Mouse (Mus musculus) limb, embryonic 14.5 days (tissue): Measurements from ENCODE around the gene Mmp24. TPM values are rescaled to one million over a fixed set of nuclear protein-coding genes. Genes with fewer than 3 reads are reported as not detected.

ENCODE experiments used
- ATAC-seq: fragments of 200-750 bp; cut with Nextera tagmentation; 2 replicates; pipeline ENCODE4 v1.8.0; 2017; ENCODE audit warnings: low read depth, moderate number of reproducible peaks, moderate TSS enrichment; ENCODE audit not compliant: low FRiP score
- DNase-seq: peaks from one replicate; pipeline ENCODE4 v3.0.0-alpha.2; 2015; ENCODE audit warnings: low spot score
- H3K27ac ChIP-seq: fragments of 300-500 bp; sonication (generic); replicated peaks from 2 replicates; pipeline ENCODE4 v1.5.1; 2014; ENCODE audit warnings: low read depth, mild to moderate bottlenecking, low read length, moderate library complexity, mixed read lengths
- H3K27me3 ChIP-seq: fragments of 300-500 bp; sonication (generic); 2 replicates; pipeline ENCODE4 v1.6.1; 2014; ENCODE audit warnings: low read length, mixed read lengths; ENCODE audit not compliant: control insufficient read depth, insufficient read depth
- H3K36me3 ChIP-seq: fragments of 300-500 bp; sonication (generic); 2 replicates; pipeline ENCODE4 v1.6.1; 2014; ENCODE audit warnings: mild to moderate bottlenecking, low read length, moderate library complexity, mixed read lengths; ENCODE audit not compliant: control insufficient read depth, insufficient read depth
- H3K4me1 ChIP-seq: fragments of 300-500 bp; sonication (generic); 2 replicates; pipeline ENCODE4 v1.6.1; 2014; ENCODE audit warnings: antibody characterized with exemption, low read length, mixed read lengths; ENCODE audit not compliant: control insufficient read depth, insufficient read depth
- H3K4me2 ChIP-seq: fragments of 300-500 bp; sonication (generic); replicated peaks from 2 replicates; pipeline ENCODE4 v1.6.1; 2014; ENCODE audit warnings: low read depth, mild to moderate bottlenecking, low read length, moderate library complexity; ENCODE audit not compliant: severe bottlenecking
- H3K4me3 ChIP-seq: fragments of 300-500 bp; sonication (generic); replicated peaks from 2 replicates; pipeline ENCODE4 v1.5.1; 2014; ENCODE audit warnings: low read length
- H3K9ac ChIP-seq: fragments of 300-500 bp; sonication (generic); 2 replicates; pipeline ENCODE4 v1.6.1; 2014; ENCODE audit warnings: mild to moderate bottlenecking, low read depth, low read length, moderate library complexity; ENCODE audit not compliant: severe bottlenecking
- H3K9me3 ChIP-seq: fragments of 300-500 bp; sonication (generic); 2 replicates; pipeline ENCODE4 v1.6.1; 2016; ENCODE audit warnings: low read length; ENCODE audit not compliant: control insufficient read depth
- POLR2A ChIP-seq: fragments of 200-500 bp; IDR thresholded peaks from 2 replicates; pipeline ENCODE4 v1.8.0; 2012; ENCODE audit warnings: inconsistent platforms, mild to moderate bottlenecking, moderate library complexity, borderline replicate concordance; ENCODE audit not compliant: insufficient read depth, insufficient read length; ENCODE audit errors: extremely low read depth
- WGBS: fragments of 180-500 bp; shearing (Covaris S2); extraction: QIAGEN DNeasy Blood & Tissue Kit; methylation state at CpG from one replicate; pipeline ENCODE4 v1.1.7; 2014; 5-methylcytosine and 5-hydroxymethylcytosine counted together
- polyA plus RNA-seq, 2 experiments: library from polyadenylated mRNA; depleted of rRNA in 1 of 2; stranded (reverse) in 1 of 2; unstranded in 1 of 2; fragments of >200 nt; fragmentation: Nextera tagmentation in 1 of 2; extraction: Ambion mirVana in 1 of 2; gene quantifications; 2 replicates each; pipeline versions ENCODE4 v1.2.1 to v1.2.3; 2012 to 2014

Mmp24 gene
- polyA plus RNA-seq, 2 experiments = 0.04 to 0.30 TPM

DNA sequence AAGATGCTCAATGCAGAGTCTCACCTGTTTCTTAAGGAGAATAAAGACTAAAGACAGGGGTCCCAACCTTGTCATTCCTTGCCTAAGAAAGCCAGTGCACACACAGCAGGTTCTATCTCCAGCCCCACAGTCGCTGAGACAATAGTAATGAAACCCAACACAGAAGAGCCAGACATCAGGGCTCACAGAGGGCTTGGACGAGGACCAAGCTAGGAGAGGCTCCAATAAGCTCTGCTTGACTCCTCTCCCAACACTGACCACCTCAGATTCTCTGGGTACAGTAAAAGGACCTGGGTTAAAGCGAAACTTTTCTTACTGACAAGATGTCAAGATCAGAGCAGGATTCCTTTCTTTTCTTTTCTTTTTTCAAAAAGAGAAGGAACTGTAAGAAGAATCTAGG lies 23.5 kb downstream of the Mmp24 start:
- no peak for DNase-seq
- H3K27ac ChIP-seq = no peak overlapping the region
- H3K4me1 ChIP-seq = no peaks in the 10 kb centered on the region
- H3K4me2 ChIP-seq = no peak overlapping the region
- H3K9me3 ChIP-seq = no peaks in the 10 kb centered on the region
- H3K9ac ChIP-seq = no peak overlapping the region
- H3K27me3 ChIP-seq = no peaks in the 10 kb centered on the region
- no peak overlapping the region for H3K4me3 ChIP-seq
- no peak for ATAC-seq
- WGBS = 63% methylated on average over 3 of the region's 3 CpGs
- no peaks in the 10 kb centered on the region for H3K36me3 ChIP-seq
- TF ChIP-seq POLR2A = no peak

DNA sequence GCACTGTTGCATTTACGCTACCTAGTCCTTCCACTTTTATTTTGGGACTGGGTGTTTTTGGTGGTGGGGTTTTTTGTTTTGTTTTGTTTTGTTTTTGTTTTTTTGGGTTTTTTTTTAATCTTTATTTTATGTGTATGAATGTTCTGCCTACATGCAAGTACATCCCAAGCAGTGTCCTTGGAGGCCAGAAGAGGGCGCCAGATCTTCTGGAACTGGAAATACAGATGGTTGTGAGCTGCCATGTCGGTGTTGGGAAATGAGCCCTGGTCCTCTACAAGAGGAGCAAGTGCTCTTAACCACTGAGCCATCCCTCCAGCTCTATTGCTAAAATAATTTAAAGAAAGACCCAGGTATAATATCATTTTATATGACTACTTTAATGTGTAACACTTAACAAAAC lies 27.6 kb downstream of the Mmp24 start:
- Histone ChIP-seq H3K27ac (no peak overlapping the region), H3K4me3 (no peak overlapping the region), H3K36me3 (no peaks in the 10 kb centered on the region), H3K27me3 (no peaks in the 10 kb centered on the region), H3K4me2 (no peak overlapping the region), H3K9me3 (no peaks in the 10 kb centered on the region), H3K4me1 (no peaks in the 10 kb centered on the region), H3K9ac (no peak overlapping the region)
- 58% methylated on average over 3 of the region's 3 CpGs for WGBS
- TF ChIP-seq POLR2A = no peak
- ATAC-seq (no peak), DNase-seq (no peak)

DNA sequence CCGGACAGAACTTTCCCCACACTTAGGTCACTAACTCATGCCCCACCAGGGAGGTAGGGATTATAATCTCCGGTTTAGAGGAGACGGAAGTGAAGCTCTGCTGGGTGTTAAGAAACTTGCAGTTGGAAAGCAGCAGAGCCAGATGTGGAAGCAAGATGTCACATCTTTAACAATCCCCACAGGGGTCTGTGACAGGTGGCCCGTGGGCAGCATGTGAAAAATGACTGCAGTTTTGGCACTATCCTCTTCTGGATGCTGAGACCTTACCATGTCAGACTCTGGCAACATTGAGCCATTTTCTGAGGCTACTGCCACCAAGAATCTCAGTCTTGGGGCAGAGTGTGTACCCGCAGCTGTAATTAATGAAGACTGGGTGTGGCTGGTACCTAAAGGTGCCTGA lies 28.9 kb downstream of the Mmp24 start:
- Histone ChIP-seq H3K4me1 (no peaks in the 10 kb centered on the region), H3K4me3 (no peak overlapping the region), H3K9ac (no peak overlapping the region), H3K36me3 (no peaks in the 10 kb centered on the region), H3K4me2 (no peak overlapping the region), H3K27ac (no peak overlapping the region), H3K9me3 (no peaks in the 10 kb centered on the region), H3K27me3 (no peaks in the 10 kb centered on the region)
- 62% methylated on average over 5 of the region's 5 CpGs for WGBS
- DNase-seq (no peak), ATAC-seq (no peak)
- TF ChIP-seq POLR2A = no peak

DNA sequence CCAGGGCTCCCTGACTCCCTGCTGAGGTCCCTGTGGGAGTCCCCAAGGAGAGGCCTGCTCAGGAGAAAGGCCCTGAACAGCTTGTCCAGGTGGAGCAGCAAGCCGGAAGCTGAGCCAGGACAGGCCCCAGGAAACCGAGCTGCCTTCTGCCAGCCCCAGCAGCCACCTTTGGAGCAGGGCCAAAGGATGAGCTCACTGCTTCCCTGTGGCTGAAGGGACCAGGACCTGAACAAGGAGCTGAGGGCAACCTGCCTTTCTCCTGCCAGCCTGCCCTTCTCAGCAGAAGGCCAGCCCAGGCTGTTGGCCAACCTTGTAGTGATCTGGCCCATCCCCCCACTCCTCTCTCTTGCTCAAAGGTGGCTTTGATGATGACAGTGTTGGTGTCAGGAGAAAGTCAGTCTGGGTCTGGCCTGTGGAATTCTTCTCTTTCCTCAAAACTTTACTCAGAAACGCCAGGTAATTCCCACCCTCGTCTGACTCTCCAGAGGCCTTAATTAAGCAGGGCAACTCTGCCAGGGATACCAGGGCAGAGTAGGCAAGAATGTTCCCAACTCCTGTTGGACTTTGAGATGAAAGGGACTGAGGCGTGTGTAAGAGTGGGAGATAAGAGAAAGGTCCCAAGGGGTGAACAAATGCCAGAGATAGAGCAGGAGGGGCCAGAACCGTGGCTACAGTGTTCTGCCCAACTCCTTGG lies 30.2 kb downstream of the Mmp24 start:
- Histone ChIP-seq H3K27ac (no peak overlapping the region), H3K4me1 (no peaks in the 10 kb centered on the region), H3K9me3 (no peaks in the 10 kb centered on the region), H3K27me3 (no peaks in the 10 kb centered on the region), H3K4me2 (no peak overlapping the region), H3K9ac (no peak overlapping the region), H3K4me3 (no peak overlapping the region), H3K36me3 (no peaks in the 10 kb centered on the region)
- no peak for ATAC-seq
- no peak for TF ChIP-seq POLR2A
- 40% methylated on average over 6 of the region's 6 CpGs for WGBS
- no peak for DNase-seq

DNA sequence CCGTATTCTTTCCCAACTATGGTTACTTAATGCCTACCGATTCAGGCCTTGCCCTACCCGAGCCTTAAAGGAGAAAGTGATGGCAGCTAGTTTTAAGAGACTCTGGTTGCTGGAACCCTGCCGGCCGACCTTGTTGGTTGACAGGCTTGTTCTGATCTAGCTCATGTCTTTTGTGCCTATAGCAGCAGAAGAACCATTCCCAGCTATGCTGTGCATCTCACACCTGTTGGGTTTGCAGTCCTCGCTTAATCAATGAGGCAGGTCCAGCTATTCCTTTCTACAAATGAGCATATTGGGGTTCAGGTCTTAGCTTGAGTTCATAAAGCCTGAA lies 30.7 kb downstream of the Mmp24 start:
- 78% methylated on average over 6 of the region's 6 CpGs for WGBS
- TF ChIP-seq POLR2A = no peak
- DNase-seq (no peak), ATAC-seq (no peak)
- H3K9ac ChIP-seq = no peak overlapping the region
- no peaks in the 10 kb centered on the region for H3K36me3 ChIP-seq
- H3K27ac ChIP-seq = no peak overlapping the region
- no peaks in the 10 kb centered on the region for H3K27me3 ChIP-seq
- no peaks in the 10 kb centered on the region for H3K4me1 ChIP-seq
- no peak overlapping the region for H3K4me3 ChIP-seq
- no peak overlapping the region for H3K4me2 ChIP-seq
- no peaks in the 10 kb centered on the region for H3K9me3 ChIP-seq

DNA sequence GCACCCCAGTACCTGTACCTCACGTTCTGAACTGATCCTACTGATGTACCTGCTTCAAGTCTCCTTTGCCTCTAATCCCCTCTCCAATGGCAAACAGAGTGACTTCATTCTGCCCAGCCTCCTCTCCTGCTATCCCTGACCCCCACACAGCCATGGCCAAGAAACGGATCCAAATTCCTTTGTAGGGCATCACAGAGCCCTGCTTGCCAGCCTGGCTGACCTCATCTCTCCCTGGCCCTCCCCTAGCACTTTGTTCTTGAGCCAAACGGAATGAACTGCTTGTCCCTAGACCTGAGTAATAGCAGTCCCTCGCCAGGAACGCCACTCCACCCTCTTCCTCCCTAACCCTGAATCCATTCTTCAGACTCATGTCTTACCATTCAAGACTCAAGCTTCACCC lies 31.4 kb downstream of the Mmp24 start:
- Histone ChIP-seq H3K9ac (no peak overlapping the region), H3K9me3 (no peaks in the 10 kb centered on the region), H3K27me3 (no peaks in the 10 kb centered on the region), H3K4me2 (no peak overlapping the region), H3K27ac (no peak overlapping the region), H3K4me3 (no peak overlapping the region), H3K36me3 (no peaks in the 10 kb centered on the region), H3K4me1 (no peaks in the 10 kb centered on the region)
- DNase-seq = no peak
- TF ChIP-seq POLR2A = no peak
- ATAC-seq = no peak
- WGBS = 72% methylated on average over 5 of the region's 5 CpGs
